Mouse (Mus musculus): Measurements from ENCODE around the gene Necab2. TPM values are rescaled to one million over a fixed set of nuclear protein-coding genes. Genes with fewer than 3 reads are reported as not detected.
A peak's percentile ranks its signal among the peaks of the same experiment; 100 is the strongest.

The Necab2 gene
- polyA plus RNA-seq, 1 experiment from 2014 or later, result 13.3 TPM

DNA sequence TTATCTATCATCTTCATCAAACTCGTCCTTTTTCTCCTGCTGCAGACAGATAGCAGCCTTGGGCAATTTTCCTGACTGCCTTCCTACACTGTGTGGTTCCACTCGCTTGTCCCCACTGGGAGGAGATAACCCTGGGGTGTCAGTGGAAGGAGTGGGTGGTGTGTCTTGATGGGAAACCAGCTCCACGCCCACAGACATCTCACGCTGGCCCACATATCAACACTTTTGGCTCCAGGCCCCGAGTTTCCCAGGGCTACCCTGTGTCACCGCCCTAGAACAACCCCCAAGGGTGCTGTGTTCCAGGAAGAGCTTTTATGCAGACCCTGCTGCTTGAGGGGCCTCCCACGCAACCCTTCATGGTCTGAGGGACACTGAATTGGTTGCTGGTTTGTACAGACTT is 17.2 kb downstream of the Necab2 start:
- no peak overlapping the region for H3K4me3 ChIP-seq
- peaks cover 58% of the 10 kb centered on the region for H3K4me1 ChIP-seq
- WGBS, result 43% methylated on average over 7 of the region's 7 CpGs
- H3K27ac ChIP-seq, result no peak overlapping the region
- no peaks in the 10 kb centered on the region for H3K9me3 ChIP-seq (replicated peaks)
- no peak overlapping the region for H3K4me2 ChIP-seq
- no peak for ATAC-seq
- no peak overlapping the region for H3K9ac ChIP-seq
- no peaks in the 10 kb centered on the region for H3K36me3 ChIP-seq (ENCODE audit: poor library complexity, severe bottlenecking)
- peaks cover 21% of the 10 kb centered on the region for H3K27me3 ChIP-seq

DNA sequence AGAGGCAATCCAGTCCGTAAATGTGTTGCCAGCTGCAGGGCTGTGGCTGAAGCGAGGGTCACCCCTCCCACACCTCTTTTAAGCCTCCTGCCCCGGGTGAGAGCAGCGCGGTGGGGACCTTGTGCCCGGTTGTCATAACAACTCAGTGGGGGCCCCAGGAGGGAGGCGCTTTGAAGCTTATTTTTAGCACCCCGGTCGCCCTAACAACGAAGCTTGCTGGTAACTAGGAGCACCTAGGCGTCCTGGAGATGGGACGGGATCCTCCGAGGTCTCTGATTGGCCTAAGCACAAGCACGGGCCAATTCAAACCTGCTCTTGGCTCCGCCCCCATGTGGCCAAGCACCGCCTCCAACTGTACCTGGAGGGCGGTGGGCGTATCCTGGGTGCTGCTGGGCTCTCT is 19.6 kb downstream of the Necab2 start:
- Histone ChIP-seq H3K36me3 (ENCODE audit: poor library complexity, severe bottlenecking) (no peaks in the 10 kb centered on the region), H3K9me3 (replicated peaks) (no peaks in the 10 kb centered on the region), H3K4me1 (peaks cover 41% of the 10 kb centered on the region), H3K4me3 (no peak overlapping the region), H3K27me3 (peaks cover 21% of the 10 kb centered on the region), H3K9ac (no peak overlapping the region), H3K27ac (no peak overlapping the region), H3K4me2 (peak overlapping the region; percentile 44)
- ATAC-seq, result peak; percentile 55; the same call in 1 of the 2 replicates
- WGBS, result 4% methylated on average over 18 of the region's 18 CpGs

GRCm38 (mm10) chr8:119466794-119467193 is 20.3 kb downstream of the Necab2 start:
- 76% methylated on average over 10 of the region's 10 CpGs for WGBS
- Histone ChIP-seq H3K4me1 (peaks cover 35% of the 10 kb centered on the region), H3K36me3 (ENCODE audit: poor library complexity, severe bottlenecking) (no peaks in the 10 kb centered on the region), H3K27ac (no peak overlapping the region; the same call in 1 of the 2 replicates), H3K27me3 (peaks cover 21% of the 10 kb centered on the region), H3K9ac (no peak overlapping the region), H3K4me2 (no peak overlapping the region), H3K4me3 (no peak overlapping the region), H3K9me3 (replicated peaks) (no peaks in the 10 kb centered on the region)
- ATAC-seq, result no peak

DNA sequence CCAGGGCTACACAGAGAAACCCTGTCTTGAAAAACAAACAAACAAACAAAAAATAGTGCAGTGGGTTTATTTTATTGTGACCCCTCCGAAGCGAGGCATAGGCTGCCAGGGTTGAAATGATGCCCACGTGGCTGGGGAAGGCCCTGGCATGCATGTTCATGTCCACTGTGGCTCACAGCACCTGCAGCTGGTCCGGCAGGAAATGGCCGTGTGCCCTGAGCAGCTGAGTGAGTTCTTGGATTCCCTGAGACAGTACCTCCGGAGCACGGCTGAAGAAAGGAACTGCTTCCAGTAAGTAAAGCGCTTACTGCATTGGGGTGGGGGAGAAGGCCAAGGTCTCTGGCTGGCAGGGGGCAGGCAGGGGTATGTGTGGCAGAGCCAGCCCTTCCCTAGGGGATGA is 21.6 kb downstream of the Necab2 start:
- H3K36me3 ChIP-seq (ENCODE audit: poor library complexity, severe bottlenecking), result no peaks in the 10 kb centered on the region
- WGBS, result 96% methylated on average over 8 of the region's 8 CpGs
- no peaks in the 10 kb centered on the region for H3K9me3 ChIP-seq (replicated peaks)
- ATAC-seq, result no peak
- no peak overlapping the region for H3K4me3 ChIP-seq
- H3K27me3 ChIP-seq, result peaks cover 21% of the 10 kb centered on the region
- no peak overlapping the region for H3K27ac ChIP-seq
- peaks cover 34% of the 10 kb centered on the region for H3K4me1 ChIP-seq
- H3K4me2 ChIP-seq, result no peak overlapping the region
- H3K9ac ChIP-seq, result no peak overlapping the region

DNA sequence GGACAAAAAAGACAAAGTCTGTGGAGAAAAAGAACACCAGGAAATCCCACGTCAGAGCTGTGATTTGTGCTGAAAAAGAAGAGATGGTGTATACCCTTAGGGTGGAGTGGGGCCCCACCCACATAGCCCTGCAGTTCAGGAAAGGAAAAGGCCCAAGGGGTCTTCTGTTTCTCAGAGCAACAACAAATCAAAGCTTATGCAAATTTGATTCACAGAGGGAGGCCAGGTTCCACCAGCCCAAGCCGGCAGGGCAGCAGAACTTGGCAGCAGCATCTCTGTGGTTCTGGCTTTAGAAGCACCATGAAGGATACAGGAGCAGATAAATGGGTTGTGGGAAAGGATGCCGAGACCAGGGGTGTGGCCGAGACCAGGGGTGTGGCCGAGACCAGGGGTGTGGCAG is 32.2 kb downstream of the Necab2 start:
- no peak for ATAC-seq
- Histone ChIP-seq H3K4me2 (no peak overlapping the region), H3K36me3 (ENCODE audit: poor library complexity, severe bottlenecking) (no peaks in the 10 kb centered on the region), H3K9me3 (replicated peaks) (no peaks in the 10 kb centered on the region), H3K27me3 (no peaks in the 10 kb centered on the region), H3K4me1 (0 out of 2 replicates have a peak, but pooled peaks cover 6% of the 10 kb centered on the region), H3K4me3 (no peak overlapping the region), H3K27ac (no peak overlapping the region), H3K9ac (no peak overlapping the region)
- WGBS, result 29% methylated on average over 5 of the region's 5 CpGs

DNA sequence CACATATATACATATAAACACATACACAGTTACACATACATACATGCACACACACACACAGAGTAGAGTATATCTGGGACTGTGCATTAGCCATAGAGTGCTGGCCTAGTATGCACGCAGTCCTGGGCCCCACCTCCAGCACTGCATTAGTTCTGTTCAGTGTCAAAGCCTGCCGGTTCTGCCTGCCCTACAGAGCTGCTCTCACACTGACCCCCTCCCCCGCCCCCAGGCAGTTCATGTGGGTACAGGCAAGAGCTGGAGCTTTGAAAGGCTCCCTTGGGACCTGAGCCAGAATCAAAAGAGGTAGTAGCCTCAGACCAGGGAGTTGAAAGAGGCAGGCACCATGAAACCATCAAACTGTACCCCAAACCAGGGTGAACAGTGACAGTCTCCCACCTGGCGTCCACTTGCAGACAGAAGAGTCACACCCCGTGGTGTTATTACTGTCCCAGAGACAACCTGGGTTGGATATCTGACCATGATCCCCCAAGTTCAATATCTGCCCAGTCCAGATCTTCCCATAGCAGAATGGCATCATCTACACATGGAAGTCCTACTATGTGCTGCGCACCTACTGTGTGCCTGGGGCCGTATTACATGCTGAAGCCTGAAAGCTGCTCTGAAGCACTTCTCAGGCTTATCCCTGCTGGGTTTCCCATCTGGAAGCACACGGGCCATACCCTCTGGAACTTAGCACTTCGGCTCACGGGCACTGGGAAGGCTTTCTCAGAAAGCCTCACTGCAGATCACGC is 37.8 kb downstream of the Necab2 start:
- Histone ChIP-seq H3K27ac (no peak overlapping the region), H3K9me3 (replicated peaks) (no peaks in the 10 kb centered on the region), H3K4me2 (no peak overlapping the region), H3K4me1 (no peaks in the 10 kb centered on the region), H3K27me3 (no peaks in the 10 kb centered on the region), H3K4me3 (no peak overlapping the region), H3K36me3 (ENCODE audit: poor library complexity, severe bottlenecking) (no peaks in the 10 kb centered on the region), H3K9ac (no peak overlapping the region)
- 83% methylated on average over 11 of the region's 11 CpGs for WGBS
- no peak for ATAC-seq

- WGBS, result 79% methylated on average over 7 of the region's 7 CpGs
- no peaks in the 10 kb centered on the region for H3K9me3 ChIP-seq (replicated peaks)
- H3K27ac ChIP-seq, result no peak overlapping the region
- no peak overlapping the region for H3K4me3 ChIP-seq
- H3K4me2 ChIP-seq, result no peak overlapping the region
- no peak overlapping the region for H3K9ac ChIP-seq
- peaks cover 5% of the 10 kb centered on the region; the same call in 1 of the 2 replicates for H3K4me1 ChIP-seq
- H3K36me3 ChIP-seq (ENCODE audit: poor library complexity, severe bottlenecking), result no peaks in the 10 kb centered on the region
- no peak for ATAC-seq
- 0 out of 2 replicates have a peak, but pooled peaks cover 12% of the 10 kb centered on the region for H3K27me3 ChIP-seq
Measured at GRCm38 (mm10) chr8:119487093-119487492, 40.6 kb downstream of the Necab2 start.

GRCm38 (mm10) chr8:119496848-119497247 is 50.3 kb downstream of the Necab2 start:
- no peak overlapping the region for H3K4me2 ChIP-seq
- H3K27ac ChIP-seq, result no peak overlapping the region
- ATAC-seq, result no peak
- H3K9me3 ChIP-seq (replicated peaks), result no peaks in the 10 kb centered on the region
- H3K27me3 ChIP-seq, result peaks cover 2% of the 10 kb centered on the region; the same call in 1 of the 2 replicates
- no peak overlapping the region for H3K9ac ChIP-seq
- H3K36me3 ChIP-seq (ENCODE audit: poor library complexity, severe bottlenecking), result no peaks in the 10 kb centered on the region
- 27% methylated on average over 6 of the region's 6 CpGs for WGBS
- no peak overlapping the region for H3K4me3 ChIP-seq
- no peaks in the 10 kb centered on the region for H3K4me1 ChIP-seq

DNA sequence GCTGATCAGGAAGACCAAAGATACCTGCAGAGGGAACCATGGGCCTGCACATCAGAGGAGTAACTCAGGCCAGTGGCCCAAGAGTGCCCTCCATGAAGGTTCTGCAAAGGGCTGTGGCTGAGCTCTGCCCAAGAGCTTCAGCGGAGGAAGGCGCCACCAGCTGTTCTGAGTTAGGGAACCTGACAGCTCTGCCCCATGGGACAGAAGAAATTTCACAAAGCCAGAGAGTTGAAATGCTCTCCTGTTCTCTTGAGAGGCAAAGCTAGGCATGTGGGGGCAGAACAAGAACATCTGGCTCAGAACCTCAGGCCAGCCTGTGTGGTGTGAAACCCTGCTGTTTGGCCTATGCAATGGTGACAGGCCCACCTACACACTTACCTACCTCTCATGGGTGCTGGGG is 53.3 kb downstream of the Necab2 start:
- 87% methylated on average over 2 of the region's 2 CpGs for WGBS
- Histone ChIP-seq H3K36me3 (ENCODE audit: poor library complexity, severe bottlenecking) (no peaks in the 10 kb centered on the region), H3K9me3 (replicated peaks) (no peaks in the 10 kb centered on the region), H3K4me2 (no peak overlapping the region), H3K4me3 (no peak overlapping the region), H3K4me1 (peaks cover 19% of the 10 kb centered on the region), H3K9ac (no peak overlapping the region), H3K27me3 (peaks cover 2% of the 10 kb centered on the region; the same call in 1 of the 2 replicates), H3K27ac (no peak overlapping the region)
- no peak for ATAC-seq

DNA sequence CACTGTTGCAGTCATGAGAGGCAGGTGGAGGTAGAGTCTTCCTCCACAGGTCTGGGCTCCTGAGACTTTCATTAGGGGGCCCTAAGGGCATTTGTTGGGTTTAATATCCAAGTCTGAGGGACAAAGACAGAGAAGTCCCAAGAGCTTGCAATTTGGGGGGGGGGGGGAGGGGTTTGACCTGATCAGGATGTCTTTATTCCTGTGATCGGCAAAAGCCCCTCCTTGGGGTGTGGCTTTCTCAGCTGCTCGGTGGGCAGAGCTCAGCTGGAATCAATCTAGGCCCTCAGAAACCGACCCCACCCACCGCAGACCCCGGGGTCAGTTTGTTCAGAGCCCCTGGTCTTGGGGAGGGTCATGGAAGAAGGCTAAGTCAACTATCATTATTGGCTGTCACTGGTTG is 55.1 kb downstream of the Necab2 start, which contains the start of gene Slc38a8:
Slc38a8 (minus strand) TSS at position 101 of the 400 bp plus-strand sequence.
- Histone ChIP-seq H3K4me2 (no peak within 1 kb of the TSS), H3K36me3 (ENCODE audit: poor library complexity, severe bottlenecking) (peaks cover 11% of the 10 kb centered on the region; the same call in 1 of the 2 replicates), H3K4me1 (peaks cover 28% of the 10 kb centered on the region), H3K9ac (no peak within 1 kb of the TSS), H3K4me3 (no peak within 1 kb of the TSS), H3K27ac (no peak within 1 kb of the TSS), H3K9me3 (replicated peaks) (no peaks in the 10 kb centered on the region), H3K27me3 (peaks cover 2% of the 10 kb centered on the region; the same call in 1 of the 2 replicates)
- 49% methylated on average over 5 of the region's 5 CpGs for WGBS
- ATAC-seq, result no peak

- Histone ChIP-seq H3K4me3 (no peak overlapping the region), H3K9me3 (replicated peaks) (no peaks in the 10 kb centered on the region), H3K27ac (no peak overlapping the region), H3K36me3 (ENCODE audit: poor library complexity, severe bottlenecking) (peaks cover 14% of the 10 kb centered on the region), H3K4me2 (no peak overlapping the region), H3K9ac (no peak overlapping the region), H3K4me1 (peaks cover 28% of the 10 kb centered on the region), H3K27me3 (peaks cover 2% of the 10 kb centered on the region; the same call in 1 of the 2 replicates)
- no peak for ATAC-seq
- 51% methylated on average over 4 of the region's 4 CpGs for WGBS
Measured at GRCm38 (mm10) chr8:119502111-119502510, 55.6 kb downstream of the Necab2 start.

GRCm38 (mm10) chr8:119503191-119503767 is 56.8 kb downstream of the Necab2 start:
- Histone ChIP-seq H3K9me3 (replicated peaks) (no peaks in the 10 kb centered on the region), H3K4me3 (no peak overlapping the region), H3K4me1 (peaks cover 28% of the 10 kb centered on the region), H3K36me3 (ENCODE audit: poor library complexity, severe bottlenecking) (peaks cover 25% of the 10 kb centered on the region), H3K27ac (no peak overlapping the region), H3K27me3 (peaks cover 2% of the 10 kb centered on the region; the same call in 1 of the 2 replicates), H3K9ac (no peak overlapping the region), H3K4me2 (no peak overlapping the region)
- ATAC-seq, result peak; percentile 68; the same call in 1 of the 2 replicates
- 6% methylated on average over 10 of the region's 10 CpGs for WGBS
